Mouse (Mus musculus): ENCODE data around the gene Psmd7.

The Psmd7 gene

DNA sequence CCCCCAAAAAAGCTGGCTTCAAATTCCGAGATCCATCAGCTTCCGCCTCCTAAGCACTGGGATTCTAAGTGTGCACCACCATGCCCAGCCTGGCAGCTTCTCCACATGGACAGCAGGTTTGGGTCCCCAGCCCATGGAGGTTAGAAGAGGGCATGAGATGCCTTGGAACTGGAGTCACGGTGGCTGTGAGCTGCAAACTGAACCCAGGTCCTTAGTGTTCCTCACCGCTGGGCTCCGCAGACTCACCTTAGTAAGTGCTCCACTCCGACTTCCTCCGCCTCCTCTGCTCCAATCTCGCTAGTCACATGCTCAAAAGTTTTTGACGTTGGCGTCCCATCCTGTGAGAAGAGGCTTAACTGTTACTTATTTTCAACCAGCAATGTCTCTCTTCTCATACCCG, 6.1 kb downstream of the Psmd7 start:
- in situ Hi-C loops (cut with MboI; ENCODE audit: low pct_unique_long_range_greater_than_20kb in 1 of 2, low sequenced_read_pairs in 2 of 2, unreplicated experiment in 1 of 2), result no loop called here

DNA sequence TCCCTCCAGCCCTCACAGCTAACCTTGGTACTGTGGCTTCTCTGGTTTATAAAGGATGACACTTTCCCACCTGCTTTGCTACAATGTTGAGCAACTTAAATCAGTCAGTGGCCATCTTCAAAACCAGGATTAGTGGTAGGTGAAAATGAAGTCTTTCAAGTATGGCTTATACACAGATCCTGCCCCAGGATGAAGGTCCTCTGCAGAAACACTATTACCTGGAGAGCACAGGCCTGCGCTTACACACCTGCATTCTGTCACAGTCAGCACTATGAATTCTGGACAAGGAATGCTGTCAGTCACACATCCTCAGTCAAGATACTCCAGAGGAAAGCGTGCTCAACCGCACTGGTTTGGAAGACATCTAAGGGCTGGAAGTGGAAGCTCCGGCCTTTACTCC, 6.7 kb downstream of the Psmd7 start:
- in situ Hi-C loops (cut with MboI; ENCODE audit: low pct_unique_long_range_greater_than_20kb in 1 of 2, low sequenced_read_pairs in 2 of 2, unreplicated experiment in 1 of 2), result no loop called here

DNA sequence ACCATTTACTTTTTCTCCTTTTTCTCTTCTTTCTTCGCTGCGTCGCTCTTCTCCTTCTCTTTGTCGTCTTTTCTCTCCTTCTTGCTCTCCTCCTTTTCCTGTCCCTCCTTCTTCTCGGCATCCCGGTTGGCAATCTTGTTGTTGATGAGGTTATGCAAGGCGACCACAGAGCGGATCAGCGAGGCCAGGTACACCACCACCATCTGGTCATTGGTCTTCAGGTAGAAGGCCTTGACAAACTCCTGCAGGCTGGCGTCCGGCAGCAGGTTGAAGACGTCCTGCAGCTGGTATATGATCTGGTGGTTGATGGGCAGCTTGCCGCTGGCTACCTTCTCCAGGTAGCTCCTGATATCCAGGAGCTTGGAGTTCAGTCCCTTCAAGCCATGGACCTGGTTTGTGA, 7.4 kb downstream of the Psmd7 start:
- in situ Hi-C loops (cut with MboI; ENCODE audit: low pct_unique_long_range_greater_than_20kb in 1 of 2, low sequenced_read_pairs in 2 of 2, unreplicated experiment in 1 of 2), result no loop called here

DNA sequence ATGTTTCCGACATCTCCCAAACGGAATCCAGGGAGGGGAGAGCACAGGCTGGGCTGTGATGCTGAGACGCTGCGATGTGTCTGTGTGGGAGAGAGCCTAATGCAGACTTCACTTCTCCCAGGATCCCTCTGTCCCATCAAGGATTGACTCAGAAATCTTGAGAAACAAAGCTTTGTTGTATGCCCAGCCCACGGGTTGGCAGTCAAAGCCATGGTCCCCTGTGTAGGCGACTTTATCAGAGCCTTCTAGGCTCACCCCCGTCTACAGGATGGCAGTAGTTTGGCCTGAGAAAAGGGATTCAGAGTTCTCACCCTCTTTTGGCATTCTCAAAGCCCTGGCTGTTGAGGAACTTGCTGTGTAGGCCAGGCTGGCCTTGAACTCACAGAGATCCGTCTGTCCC, 9.7 kb downstream of the Psmd7 start:
- in situ Hi-C loops (cut with MboI; ENCODE audit: low pct_unique_long_range_greater_than_20kb in 1 of 2, low sequenced_read_pairs in 2 of 2, unreplicated experiment in 1 of 2), result loop anchor here (5.0 kb wide), 1 partner anchor 116 kb away; no protein-coding TSS in a partner anchor

DNA sequence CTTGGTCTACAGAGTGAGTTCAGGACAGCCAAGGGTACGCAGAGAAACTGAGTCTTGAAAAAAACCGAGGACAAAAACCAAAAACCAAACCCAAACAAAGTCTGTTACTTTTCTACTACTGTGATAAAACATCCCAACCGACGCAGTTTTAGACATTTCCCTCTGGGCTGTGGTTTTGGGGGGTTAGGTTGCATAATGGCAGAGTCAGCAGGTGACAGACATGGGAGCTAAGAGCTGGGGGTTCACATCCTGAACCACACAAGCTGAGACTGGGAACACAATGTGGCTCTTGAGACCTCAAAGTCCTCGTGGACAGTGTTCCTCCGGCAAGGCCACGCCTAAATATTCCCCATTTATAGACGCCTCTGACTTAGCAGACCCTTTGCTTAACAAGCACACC, 10.1 kb downstream of the Psmd7 start:
- in situ Hi-C loops (cut with MboI; ENCODE audit: low pct_unique_long_range_greater_than_20kb in 1 of 2, low sequenced_read_pairs in 2 of 2, unreplicated experiment in 1 of 2), result loop anchor here (5.0 kb wide), 1 partner anchor 116 kb away; no protein-coding TSS in a partner anchor

DNA sequence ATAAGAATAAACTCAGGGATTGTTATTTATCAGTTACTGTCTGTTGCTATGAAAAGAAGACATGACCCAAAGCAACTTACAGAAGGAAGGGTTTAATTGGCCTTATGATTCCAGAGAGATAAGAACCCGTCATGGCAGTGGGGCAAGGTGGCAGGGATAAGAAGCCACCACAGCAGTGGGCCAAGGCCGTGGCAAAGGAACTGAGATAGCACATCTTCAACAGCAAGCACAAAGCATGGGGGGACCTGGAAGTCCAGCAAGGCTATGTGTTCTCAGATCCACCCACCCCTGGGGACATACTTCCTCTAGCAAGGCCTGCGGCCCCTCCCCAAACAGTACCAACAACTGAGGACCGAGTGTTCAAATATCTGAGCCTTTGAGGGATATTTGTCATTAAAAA, 10.6 kb downstream of the Psmd7 start:
- in situ Hi-C loops (cut with MboI; ENCODE audit: low pct_unique_long_range_greater_than_20kb in 1 of 2, low sequenced_read_pairs in 2 of 2, unreplicated experiment in 1 of 2), result loop anchor here (5.0 kb wide), 1 partner anchor 115 kb away; no protein-coding TSS in a partner anchor

DNA sequence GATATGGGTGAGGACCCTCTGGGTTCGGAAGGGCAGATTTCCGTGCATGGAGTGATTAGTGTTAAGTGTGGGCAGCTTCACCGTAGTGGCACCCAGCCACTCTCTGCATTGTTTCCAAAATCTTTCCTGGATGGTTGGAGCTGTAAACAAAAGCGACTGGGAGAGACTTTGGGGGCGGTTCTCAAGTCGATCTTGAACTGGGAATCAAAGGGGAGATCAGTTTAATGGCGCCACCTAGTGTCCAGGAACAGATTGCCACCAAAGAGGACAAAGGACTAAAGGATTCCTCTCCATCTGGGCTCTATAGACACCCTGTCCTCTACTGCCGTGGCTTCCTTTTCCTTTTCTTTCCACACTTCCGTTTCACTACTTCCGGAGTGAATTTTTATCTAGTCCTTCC, 11.6 kb downstream of the Psmd7 start:
- in situ Hi-C loops (cut with MboI; ENCODE audit: low pct_unique_long_range_greater_than_20kb in 1 of 2, low sequenced_read_pairs in 2 of 2, unreplicated experiment in 1 of 2), result loop anchor here (5.0 kb wide), 1 partner anchor 114 kb away; no protein-coding TSS in a partner anchor

DNA sequence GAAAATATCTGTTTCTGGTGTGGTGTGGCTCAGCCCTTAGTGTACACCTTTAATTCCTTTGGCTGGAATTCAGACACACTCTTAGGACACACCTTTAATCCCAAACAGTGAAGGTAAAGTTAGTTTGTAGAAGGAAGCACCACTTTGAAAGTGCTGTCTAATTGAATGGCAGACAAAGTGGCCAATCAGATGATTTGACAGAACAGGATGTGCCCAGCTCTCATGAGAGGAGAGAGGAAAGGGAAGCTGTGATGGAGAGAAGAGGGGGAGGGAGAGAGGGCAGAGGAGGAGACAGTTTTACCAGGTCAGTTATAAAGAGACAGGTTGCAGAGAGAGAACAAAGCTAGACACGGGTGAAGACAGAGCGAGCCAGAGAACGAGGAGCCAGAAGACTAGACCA, 13.5 kb downstream of the Psmd7 start:
- in situ Hi-C loops (cut with MboI; ENCODE audit: low pct_unique_long_range_greater_than_20kb in 1 of 2, low sequenced_read_pairs in 2 of 2, unreplicated experiment in 1 of 2), result loop anchor here (5.0 kb wide), 1 partner anchor 112 kb away; no protein-coding TSS in a partner anchor

DNA sequence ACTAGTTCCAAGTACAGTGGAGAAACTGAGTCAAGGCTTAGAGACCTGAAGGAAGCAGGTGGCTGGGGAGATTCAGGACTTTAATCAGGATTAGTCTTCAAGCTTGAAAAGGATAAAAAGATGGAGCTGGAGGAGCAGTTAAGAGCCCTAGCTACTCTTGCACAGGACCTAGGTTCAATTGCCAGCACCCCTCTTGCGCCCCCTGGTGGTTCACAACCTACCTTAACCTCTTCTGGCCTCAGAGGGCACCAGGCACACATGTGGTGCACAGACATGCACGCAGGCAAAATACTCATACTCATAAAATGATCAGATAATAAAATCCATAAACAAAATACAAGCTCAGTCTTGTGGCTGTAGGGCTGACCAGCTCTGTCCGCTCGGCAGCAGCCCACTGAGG, 15.8 kb downstream of the Psmd7 start:
- in situ Hi-C loops (cut with MboI; ENCODE audit: low pct_unique_long_range_greater_than_20kb in 1 of 2, low sequenced_read_pairs in 2 of 2, unreplicated experiment in 1 of 2), result no loop called here

DNA sequence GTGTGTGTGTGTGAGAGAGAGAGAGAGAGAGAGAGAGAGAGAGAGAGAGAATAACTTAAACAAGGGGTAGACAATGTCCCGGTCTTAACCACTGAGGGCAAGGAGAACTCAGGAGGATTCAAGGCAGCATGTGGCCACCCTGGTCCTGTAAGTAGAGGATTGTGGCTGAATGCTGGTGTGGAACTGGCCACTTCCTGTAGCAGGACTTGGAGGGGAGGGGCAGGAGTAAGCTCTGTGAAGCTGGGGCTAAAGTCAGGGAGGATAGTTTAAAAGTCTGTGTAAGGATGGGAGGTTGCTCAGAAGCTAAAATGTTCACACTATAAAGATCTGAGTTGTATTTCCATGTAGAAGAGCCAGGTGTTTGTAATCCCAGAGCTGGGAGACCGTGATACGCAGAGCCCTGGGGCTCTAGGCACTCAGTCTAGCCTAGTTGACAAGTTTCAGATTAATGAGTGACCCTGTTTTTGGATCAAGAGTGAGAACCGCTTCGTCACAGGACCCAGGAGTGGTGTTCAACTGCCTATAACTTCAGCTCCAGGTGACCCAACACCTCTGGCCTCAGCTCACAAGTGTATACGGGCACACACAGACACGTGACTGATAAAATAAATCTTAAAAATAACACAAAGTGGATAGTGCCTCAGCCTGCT, 16.7 kb downstream of the Psmd7 start:
- in situ Hi-C loops (cut with MboI; ENCODE audit: low pct_unique_long_range_greater_than_20kb in 1 of 2, low sequenced_read_pairs in 2 of 2, unreplicated experiment in 1 of 2), result no loop called here

DNA sequence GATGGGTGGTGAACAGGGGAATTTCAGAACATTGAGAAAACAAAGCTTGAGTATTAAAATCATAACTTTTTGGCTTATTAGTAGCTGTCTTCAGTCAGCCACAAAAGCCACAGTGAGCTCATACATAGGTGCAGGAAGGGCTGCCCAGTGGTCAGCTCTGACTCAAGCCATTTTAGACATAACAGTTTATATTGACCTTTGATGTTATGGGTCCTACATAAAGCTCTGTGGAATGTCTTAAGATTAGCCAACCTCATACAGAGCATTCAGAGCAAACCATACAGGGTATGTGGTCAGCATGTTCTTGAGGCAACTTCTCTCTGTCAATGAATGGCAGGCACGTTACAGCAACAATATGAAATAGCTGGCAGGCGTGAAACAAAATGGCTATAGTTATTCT, 17.2 kb downstream of the Psmd7 start:
- in situ Hi-C loops (cut with MboI; ENCODE audit: low pct_unique_long_range_greater_than_20kb in 1 of 2, low sequenced_read_pairs in 2 of 2, unreplicated experiment in 1 of 2), result no loop called here

DNA sequence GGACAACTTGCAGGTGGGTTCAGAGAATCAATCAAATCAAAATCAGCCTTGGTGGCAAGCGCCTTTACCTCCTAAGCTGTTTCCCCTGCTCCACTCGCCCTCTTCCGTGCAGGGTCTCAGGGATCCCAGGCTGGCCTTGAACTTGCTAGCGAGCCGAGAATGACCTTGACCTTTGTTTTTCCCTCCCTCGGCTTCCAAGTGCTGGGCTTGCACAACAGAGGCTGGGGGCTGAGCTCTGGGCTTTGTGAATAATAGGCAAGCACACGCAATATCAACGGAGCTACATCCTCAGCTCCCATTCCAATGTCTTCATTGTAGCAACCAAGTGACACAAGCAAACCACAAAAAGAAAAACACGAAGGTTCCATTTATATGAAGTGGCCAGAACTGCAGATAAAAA, 26.1 kb downstream of the Psmd7 start:
- in situ Hi-C loops (cut with MboI; ENCODE audit: low pct_unique_long_range_greater_than_20kb in 1 of 2, low sequenced_read_pairs in 2 of 2, unreplicated experiment in 1 of 2), result no loop called here

DNA sequence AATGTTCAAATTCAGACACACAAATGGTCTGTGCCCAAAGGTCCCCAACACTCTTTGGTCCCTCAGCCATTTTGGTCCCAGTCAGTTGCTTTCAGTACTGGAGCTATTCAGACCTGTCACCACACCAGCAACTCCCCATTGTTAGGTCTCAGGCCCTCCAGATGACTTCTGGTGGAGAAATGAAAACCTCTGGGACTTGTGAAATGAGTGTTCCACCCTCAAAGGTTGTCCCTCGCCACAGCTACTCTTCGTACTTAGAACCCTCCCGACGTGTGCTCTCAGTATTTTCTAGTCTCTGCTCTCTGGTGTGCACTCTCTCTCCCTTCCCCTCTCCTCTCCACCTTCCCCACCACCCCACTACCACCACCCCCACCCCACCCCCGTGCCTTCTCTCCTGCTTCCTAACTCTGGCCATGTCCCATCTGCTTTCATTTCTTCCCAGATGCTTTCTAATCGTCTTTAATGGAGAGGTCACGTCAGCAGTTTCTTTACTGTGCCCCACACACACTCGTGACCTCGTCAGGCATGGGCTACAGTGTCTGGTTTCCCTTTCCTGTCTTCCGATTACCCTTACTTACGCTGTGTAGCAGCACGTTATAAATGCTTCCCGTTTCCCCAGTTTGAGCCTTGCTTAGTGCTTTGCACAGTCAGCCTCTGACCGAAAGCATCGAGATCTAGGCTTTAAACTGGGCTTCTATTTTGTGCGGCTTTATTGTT, 27.3 kb downstream of the Psmd7 start:
- in situ Hi-C loops (cut with MboI; ENCODE audit: low pct_unique_long_range_greater_than_20kb in 1 of 2, low sequenced_read_pairs in 2 of 2, unreplicated experiment in 1 of 2), result no loop called here

DNA sequence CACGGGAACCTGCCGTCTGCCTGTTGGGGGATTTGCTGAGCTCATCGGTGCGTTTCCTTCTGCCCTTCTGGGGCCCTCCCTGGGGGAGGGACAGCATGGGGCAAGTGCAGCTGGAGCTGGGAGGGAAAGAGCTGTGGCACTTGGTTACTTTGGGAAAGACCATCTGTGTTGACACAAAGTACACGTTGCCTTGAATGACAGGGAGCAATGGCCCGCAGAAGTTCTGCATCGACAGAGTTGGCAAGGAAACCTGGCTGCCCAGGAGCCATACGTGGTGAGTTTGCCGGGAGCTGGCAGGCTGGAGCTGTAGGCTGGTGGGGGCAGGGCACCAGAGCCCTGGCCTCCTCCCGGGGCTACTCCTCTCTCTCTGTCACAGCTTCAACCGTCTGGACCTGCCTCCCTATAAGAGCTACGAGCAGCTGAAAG, 31.7 kb downstream of the Psmd7 start:
- in situ Hi-C loops (cut with MboI; ENCODE audit: low pct_unique_long_range_greater_than_20kb in 1 of 2, low sequenced_read_pairs in 2 of 2, unreplicated experiment in 1 of 2), result no loop called here

DNA sequence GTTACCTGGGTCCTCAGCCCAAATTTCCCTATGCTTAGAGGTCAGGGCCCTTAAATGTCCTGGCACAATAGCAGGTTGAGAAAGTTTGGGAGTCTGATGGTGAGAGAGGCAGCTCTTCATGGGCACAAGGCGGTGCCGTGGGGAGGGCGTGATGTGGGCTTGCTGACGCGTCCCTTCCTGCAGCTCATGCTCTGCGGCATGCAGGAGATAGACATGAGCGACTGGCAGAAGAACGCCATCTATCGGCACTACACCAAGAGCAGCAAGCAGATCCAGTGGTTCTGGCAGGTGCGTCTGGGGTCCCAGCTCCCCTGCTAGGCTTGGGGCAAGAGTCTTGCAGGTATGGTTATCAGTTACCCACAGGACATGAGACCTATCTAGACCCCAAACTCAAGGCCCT, 33.0 kb downstream of the Psmd7 start:
- in situ Hi-C loops (cut with MboI; ENCODE audit: low pct_unique_long_range_greater_than_20kb in 1 of 2, low sequenced_read_pairs in 2 of 2, unreplicated experiment in 1 of 2), result no loop called here

DNA sequence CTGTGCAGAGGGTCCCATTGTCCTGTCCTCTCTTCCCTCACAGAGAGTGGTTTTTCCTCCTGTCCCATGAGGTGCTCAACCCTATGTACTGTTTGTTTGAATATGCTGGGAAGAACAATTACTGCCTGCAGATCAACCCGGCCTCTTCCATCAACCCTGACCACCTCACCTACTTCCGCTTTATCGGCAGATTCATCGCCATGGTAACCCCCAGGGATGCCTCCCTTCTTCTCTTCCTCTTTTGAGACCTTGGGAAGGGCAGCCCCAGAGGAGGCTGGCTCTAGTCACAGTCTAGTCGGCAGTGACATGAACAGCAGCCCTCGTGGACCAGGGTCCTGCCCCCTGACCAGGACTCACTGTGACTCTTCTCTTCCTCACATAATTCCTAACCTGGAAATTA, 36.0 kb downstream of the Psmd7 start:
- in situ Hi-C loops (cut with MboI; ENCODE audit: low pct_unique_long_range_greater_than_20kb in 1 of 2, low sequenced_read_pairs in 2 of 2, unreplicated experiment in 1 of 2), result no loop called here

DNA sequence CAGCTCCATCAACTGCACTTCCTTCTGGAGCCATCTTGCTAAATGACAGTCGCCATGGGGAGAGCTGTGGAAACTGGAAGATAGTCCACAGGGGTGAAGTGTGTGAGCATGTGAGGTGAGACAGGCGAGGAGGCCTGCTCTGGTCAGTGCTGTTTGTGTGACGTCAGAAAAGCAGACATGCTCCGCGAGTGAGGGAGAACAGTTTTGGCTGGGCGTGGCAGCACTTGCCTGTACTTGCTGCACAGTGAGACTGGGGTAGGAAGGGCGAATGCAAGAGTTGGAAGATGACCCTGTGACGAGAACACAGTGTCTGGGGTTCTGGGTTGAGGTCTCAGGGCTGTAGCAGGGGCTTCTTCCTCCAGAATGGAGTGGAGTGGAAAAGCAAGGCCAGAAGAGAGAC, 41.4 kb downstream of the Psmd7 start:
- in situ Hi-C loops (cut with MboI; ENCODE audit: low pct_unique_long_range_greater_than_20kb in 1 of 2, low sequenced_read_pairs in 2 of 2, unreplicated experiment in 1 of 2), result no loop called here

DNA sequence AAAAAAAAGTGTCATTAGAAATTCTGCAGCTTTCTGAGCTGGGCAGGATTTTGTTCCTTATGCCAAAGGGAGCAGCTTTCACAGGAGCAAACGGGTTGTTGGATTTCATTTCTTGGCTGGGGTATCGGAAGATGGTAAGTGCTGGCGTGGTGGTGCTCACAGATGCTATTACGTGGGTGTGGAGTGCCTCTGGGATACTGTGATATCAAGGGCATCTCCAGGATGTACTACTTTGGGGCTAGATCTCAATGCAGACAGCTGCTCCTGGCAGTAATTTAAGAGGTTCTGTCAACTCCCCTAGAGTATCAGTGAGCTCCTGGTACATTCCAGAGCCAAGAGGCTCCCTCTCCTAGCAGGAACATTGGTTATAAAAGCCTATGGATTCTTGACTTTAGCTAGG, 42.1 kb downstream of the Psmd7 start:
- in situ Hi-C loops (cut with MboI; ENCODE audit: low pct_unique_long_range_greater_than_20kb in 1 of 2, low sequenced_read_pairs in 2 of 2, unreplicated experiment in 1 of 2), result no loop called here

DNA sequence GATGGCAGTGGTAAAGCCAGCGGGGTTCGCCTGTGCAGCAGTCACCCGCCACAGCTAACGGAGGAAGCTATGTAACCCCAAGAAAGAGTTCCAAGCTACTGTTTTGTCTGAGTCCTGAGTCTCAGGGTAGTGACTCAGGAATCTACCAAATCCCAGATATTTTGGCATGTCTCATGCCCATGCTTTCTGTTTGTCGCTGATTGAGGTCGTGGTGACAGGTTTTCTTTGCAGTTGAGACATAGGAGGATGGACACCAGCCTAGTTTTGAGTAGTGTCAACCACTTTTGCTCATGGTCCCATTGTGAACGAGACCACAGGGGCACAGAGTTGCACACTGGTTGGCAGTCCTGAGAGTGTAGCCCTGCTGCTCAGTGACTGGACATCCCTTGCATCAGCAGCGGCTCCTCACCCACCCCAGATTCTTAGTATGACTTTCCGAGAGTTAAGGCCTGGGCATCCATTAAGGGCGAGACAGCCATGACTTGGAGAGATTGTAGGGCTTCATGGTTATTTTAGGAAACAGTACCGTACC, 42.6 kb downstream of the Psmd7 start:
- in situ Hi-C loops (cut with MboI; ENCODE audit: low pct_unique_long_range_greater_than_20kb in 1 of 2, low sequenced_read_pairs in 2 of 2, unreplicated experiment in 1 of 2), result no loop called here

DNA sequence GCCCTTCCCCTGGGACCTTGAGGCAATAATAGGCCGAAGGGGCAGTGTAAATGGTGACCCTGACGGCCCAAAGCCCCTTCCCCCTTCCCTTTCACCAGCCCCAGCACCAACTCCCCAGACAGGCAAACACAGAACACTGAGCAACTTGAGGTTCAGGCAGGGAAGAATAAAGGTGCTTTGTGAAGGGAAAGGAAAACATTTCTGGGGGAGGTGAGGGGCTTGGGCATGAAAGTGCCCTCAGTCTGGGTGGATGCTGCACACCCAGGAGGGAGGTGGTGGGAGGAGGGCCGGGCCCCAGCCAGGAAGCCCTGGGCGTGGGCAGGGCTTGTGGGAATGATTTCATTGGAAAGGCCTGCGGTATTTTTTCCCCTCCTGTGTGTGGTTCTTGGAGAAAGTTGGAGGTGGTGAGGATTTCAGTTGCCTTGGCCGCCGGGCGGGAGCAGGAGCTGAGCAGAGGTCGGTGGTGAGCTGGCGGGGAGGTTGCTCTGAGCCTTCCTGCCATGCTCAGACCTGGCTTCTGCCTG, 43.6 kb downstream of the Psmd7 start:
- in situ Hi-C loops (cut with MboI; ENCODE audit: low pct_unique_long_range_greater_than_20kb in 1 of 2, low sequenced_read_pairs in 2 of 2, unreplicated experiment in 1 of 2), result no loop called here

All from mouse embryonic stem cell (cell line).